Mouse (Mus musculus): ENCODE measurements around the gene Irf4.

DNA sequence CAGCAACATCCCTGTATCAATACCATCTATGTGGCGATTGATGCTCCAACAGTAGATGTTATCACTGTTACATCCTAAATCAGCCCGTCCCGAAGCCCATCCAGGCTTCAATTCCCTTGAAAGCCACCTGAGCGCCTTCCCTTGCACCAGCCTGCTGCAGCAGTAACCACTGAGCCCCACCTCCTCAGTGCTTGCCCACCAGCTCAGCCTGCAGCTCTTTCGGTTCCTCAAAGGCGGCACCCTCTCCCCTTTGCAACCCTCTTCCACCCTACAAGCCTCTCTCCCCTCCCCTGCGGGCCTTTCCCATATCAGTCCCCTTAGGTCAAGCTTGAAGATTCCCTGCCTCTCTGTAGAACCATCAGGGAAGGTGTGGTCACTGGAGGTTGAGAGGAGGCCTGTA is 20.9 kb upstream of the Irf4 start:
- no peak for TF ChIP-seq GATA1 (IDR thresholded peaks at IDR 0.05; ENCODE audit: borderline replicate concordance, low read length)
- TF ChIP-seq FLI1 (IDR thresholded peaks at IDR 0.05; ENCODE audit: low read length): no peak

All from megakaryocyte, embryonic 14.5 days (primary cell).